Mouse (Mus musculus): ENCODE data around the gene 1700020D05Rik. TPM values are rescaled to one million over a fixed set of nuclear protein-coding genes. Genes with fewer than 3 reads are reported as not detected.
"Not testable (repeated sequence)": the region's sequence is repeated elsewhere in the genome, so short reads cannot be mapped to it uniquely, and the experiment has no call there.

Gene 1700020D05Rik
- total and polyA plus RNA-seq, 2 experiments from 2014 or later = not detected

GRCm38 (mm10) chr19:5510031-5511026 is 6.7 kb upstream of the 1700020D05Rik start, which contains the start of gene Snx32:
TSS of gene Snx32 (minus strand) at chr19:5510538.
- TF ChIP-seq CTCF (IDR thresholded peaks at IDR 0.05; ENCODE audit: low read depth) (peak; percentile 35), EP300 (IDR thresholded peaks at IDR 0.05; ENCODE audit: low read depth) (no peak)
- Histone ChIP-seq H3K27me3 (ENCODE audit: control insufficient read depth, insufficient read depth, low read length) (no peaks in the 10 kb centered on the region), H3K36me3 (replicated peaks; ENCODE audit: control insufficient read depth, insufficient read depth, low read length) (no peaks in the 10 kb centered on the region), H3K9me3 (replicated peaks; ENCODE audit: control insufficient read depth, low read length) (no peaks in the 10 kb centered on the region), H3K27ac (ENCODE audit: low read depth) (peak within 1 kb of the TSS; percentile 59), H3K4me2 (ENCODE audit: low read depth, low read length) (peak within 1 kb of the TSS; percentile 92), H3K9ac (replicated peaks; ENCODE audit: low read depth, low read length) (peak within 1 kb of the TSS; percentile 62), H3K4me1 (ENCODE audit: control insufficient read depth, insufficient read depth) (peaks cover 30% of the 10 kb centered on the region), H3K4me3 (ENCODE audit: low read depth, low read length) (peak within 1 kb of the TSS; percentile 55)
- 2% methylated on average over 47 of the region's 47 CpGs for WGBS
- DNase-seq (ENCODE audit: low spot score) (peak; percentile 100), ATAC-seq (ENCODE audit: insufficient read depth, low read depth) (peak; percentile 100)

DNA sequence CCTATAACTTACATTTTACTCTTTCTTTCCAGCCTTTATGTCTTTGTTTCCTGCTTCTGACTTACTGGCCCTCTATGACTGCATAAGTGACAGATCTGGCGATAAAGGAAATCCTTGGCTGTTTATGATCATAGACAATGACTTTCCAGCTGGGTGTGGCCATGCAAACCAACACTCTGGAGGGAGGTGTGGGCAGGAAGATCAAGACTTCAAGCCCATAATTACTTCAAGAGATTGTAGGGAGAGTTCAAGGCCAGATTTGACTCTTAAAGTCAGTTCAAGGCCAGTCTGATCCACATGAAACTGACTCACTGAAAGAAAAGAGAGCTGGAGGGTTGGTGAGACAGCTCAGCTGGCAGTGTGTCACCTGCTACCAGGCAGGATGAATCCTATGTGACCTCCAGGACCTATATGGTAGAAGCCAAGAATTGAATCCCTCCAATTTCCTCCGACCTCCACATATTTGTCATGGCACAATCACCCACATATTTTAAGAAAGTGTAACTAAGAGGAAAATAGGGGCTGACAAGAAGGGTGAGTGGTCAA is 3.2 kb downstream of the 1700020D05Rik start:
- Histone ChIP-seq H3K27me3 (ENCODE audit: control insufficient read depth, insufficient read depth, low read length) (no peaks in the 10 kb centered on the region), H3K4me1 (ENCODE audit: control insufficient read depth, insufficient read depth) (no peaks in the 10 kb centered on the region), H3K36me3 (replicated peaks; ENCODE audit: control insufficient read depth, insufficient read depth, low read length) (peaks cover 33% of the 10 kb centered on the region), H3K27ac (ENCODE audit: low read depth) (no peak overlapping the region), H3K9me3 (replicated peaks; ENCODE audit: control insufficient read depth, low read length) (no peaks in the 10 kb centered on the region), H3K4me3 (ENCODE audit: low read depth, low read length) (no peak overlapping the region), H3K4me2 (ENCODE audit: low read depth, low read length) (no peak overlapping the region), H3K9ac (replicated peaks; ENCODE audit: low read depth, low read length) (no peak overlapping the region)
- no peak for DNase-seq (ENCODE audit: low spot score)
- TF ChIP-seq CTCF (IDR thresholded peaks at IDR 0.05; ENCODE audit: low read depth) (no peak), EP300 (IDR thresholded peaks at IDR 0.05; ENCODE audit: low read depth) (no peak)
- ATAC-seq (ENCODE audit: insufficient read depth, low read depth) = no peak
- 81% methylated on average over 2 of the region's 2 CpGs for WGBS

GRCm38 (mm10) chr19:5496052-5496370 is 7.6 kb downstream of the 1700020D05Rik start:
- no peak overlapping the region for H3K27ac ChIP-seq (ENCODE audit: low read depth)
- no peaks in the 10 kb centered on the region for H3K9me3 ChIP-seq (replicated peaks; ENCODE audit: control insufficient read depth, low read length)
- H3K27me3 ChIP-seq (ENCODE audit: control insufficient read depth, insufficient read depth, low read length) = no peaks in the 10 kb centered on the region
- peaks cover 56% of the 10 kb centered on the region for H3K36me3 ChIP-seq (replicated peaks; ENCODE audit: control insufficient read depth, insufficient read depth, low read length)
- H3K4me2 ChIP-seq (ENCODE audit: low read depth, low read length) = no peak overlapping the region
- H3K4me1 ChIP-seq (ENCODE audit: control insufficient read depth, insufficient read depth) = peaks cover 5% of the 10 kb centered on the region; the same call in 1 of the 2 replicates
- no peak for ATAC-seq (ENCODE audit: insufficient read depth, low read depth)
- no peak overlapping the region for H3K4me3 ChIP-seq (ENCODE audit: low read depth, low read length)
- WGBS = 85% methylated on average over 16 of the region's 16 CpGs
- DNase-seq (ENCODE audit: low spot score) = no peak
- TF ChIP-seq EP300 (IDR thresholded peaks at IDR 0.05; ENCODE audit: low read depth) (no peak), CTCF (IDR thresholded peaks at IDR 0.05; ENCODE audit: low read depth) (no peak)
- H3K9ac ChIP-seq (replicated peaks; ENCODE audit: low read depth, low read length) = no peak overlapping the region

DNA sequence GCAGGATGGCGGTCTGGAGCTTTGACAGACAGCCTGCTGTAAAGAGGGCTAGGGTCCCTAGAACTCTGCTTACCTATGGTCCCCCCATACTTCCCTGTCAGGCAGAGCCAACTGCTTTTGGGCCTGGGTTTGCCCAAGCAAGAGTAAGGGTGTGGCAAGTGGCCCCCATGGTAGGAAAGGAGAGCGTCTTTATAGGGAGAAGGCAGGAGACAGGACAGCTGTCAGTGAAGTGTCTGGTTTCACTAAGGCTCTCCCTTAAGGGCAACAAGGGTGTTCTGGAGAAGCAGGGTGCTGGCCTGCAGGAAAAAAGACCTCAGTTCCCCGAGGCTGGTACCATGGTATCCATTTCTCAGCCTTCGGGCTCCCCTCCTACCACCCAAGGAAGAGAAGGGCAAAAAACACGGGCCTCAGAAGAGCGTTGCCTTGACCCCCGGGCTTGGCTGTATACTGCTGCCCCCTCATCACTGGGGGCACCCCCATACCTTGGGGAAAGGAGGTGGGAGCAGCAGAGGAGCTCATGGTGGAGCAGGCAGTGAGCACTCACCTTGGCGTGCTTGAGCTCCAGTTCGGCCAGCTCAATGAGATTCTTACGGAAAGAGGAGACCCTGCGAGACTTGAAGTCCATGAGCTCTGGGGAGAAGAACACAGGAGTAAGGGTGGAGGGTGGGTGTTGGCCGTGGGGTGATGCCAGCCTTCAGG is 8.1 kb downstream of the 1700020D05Rik start:
- no peak overlapping the region for H3K27ac ChIP-seq (ENCODE audit: low read depth)
- TF ChIP-seq CTCF (IDR thresholded peaks at IDR 0.05; ENCODE audit: low read depth) (no peak), EP300 (IDR thresholded peaks at IDR 0.05; ENCODE audit: low read depth) (no peak)
- no peaks in the 10 kb centered on the region for H3K27me3 ChIP-seq (ENCODE audit: control insufficient read depth, insufficient read depth, low read length)
- no peaks in the 10 kb centered on the region for H3K9me3 ChIP-seq (replicated peaks; ENCODE audit: control insufficient read depth, low read length)
- peaks cover 56% of the 10 kb centered on the region for H3K36me3 ChIP-seq (replicated peaks; ENCODE audit: control insufficient read depth, insufficient read depth, low read length)
- WGBS = 76% methylated on average over 12 of the region's 12 CpGs
- H3K4me3 ChIP-seq (ENCODE audit: low read depth, low read length) = no peak overlapping the region
- no peak overlapping the region for H3K9ac ChIP-seq (replicated peaks; ENCODE audit: low read depth, low read length)
- ATAC-seq (ENCODE audit: insufficient read depth, low read depth) (no peak), DNase-seq (ENCODE audit: low spot score) (no peak)
- peaks cover 5% of the 10 kb centered on the region; the same call in 1 of the 2 replicates for H3K4me1 ChIP-seq (ENCODE audit: control insufficient read depth, insufficient read depth)
- no peak overlapping the region for H3K4me2 ChIP-seq (ENCODE audit: low read depth, low read length)

- WGBS = 71% methylated on average over 3 of the region's 3 CpGs
- DNase-seq (ENCODE audit: low spot score) (no peak), ATAC-seq (ENCODE audit: insufficient read depth, low read depth) (no peak)
- H3K9ac ChIP-seq (replicated peaks; ENCODE audit: low read depth, low read length) = no peak overlapping the region
- H3K27ac ChIP-seq (ENCODE audit: low read depth) = no peak overlapping the region
- TF ChIP-seq CTCF (IDR thresholded peaks at IDR 0.05; ENCODE audit: low read depth) = no peak
- H3K27me3 ChIP-seq (ENCODE audit: control insufficient read depth, insufficient read depth, low read length) = no peaks in the 10 kb centered on the region
- no peak overlapping the region for H3K4me2 ChIP-seq (ENCODE audit: low read depth, low read length)
- peaks cover 56% of the 10 kb centered on the region for H3K36me3 ChIP-seq (replicated peaks; ENCODE audit: control insufficient read depth, insufficient read depth, low read length)
- peaks cover 7% of the 10 kb centered on the region; the same call in 1 of the 2 replicates for H3K4me1 ChIP-seq (ENCODE audit: control insufficient read depth, insufficient read depth)
- no peak overlapping the region for H3K4me3 ChIP-seq (ENCODE audit: low read depth, low read length)
- H3K9me3 ChIP-seq (replicated peaks; ENCODE audit: control insufficient read depth, low read length) = no peaks in the 10 kb centered on the region
Measured at GRCm38 (mm10) chr19:5494314-5494713, 9.3 kb downstream of the 1700020D05Rik start.

DNA sequence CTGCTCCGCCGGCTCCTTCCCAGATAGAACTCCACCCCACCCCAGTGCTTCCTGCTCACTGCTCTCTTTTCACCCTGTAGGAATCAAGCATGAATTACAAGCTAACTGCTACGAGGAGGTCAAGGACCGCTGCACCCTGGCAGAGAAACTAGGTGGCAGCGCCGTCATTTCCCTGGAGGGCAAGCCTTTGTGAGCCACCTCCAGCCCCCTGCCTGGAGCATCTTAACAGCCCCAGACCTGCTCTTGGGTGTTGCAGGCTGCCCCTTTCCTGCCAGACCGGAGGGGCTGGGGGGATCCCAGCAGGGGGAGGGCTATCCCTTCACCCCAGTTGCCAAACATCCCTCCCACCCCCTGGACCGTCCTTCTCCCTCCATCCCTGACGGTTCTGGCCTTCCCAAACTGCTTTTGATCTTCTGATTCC is 10.3 kb downstream of the 1700020D05Rik start:
- H3K4me2 ChIP-seq (ENCODE audit: low read depth, low read length); H3K4me3 ChIP-seq (ENCODE audit: low read depth, low read length); ATAC-seq (ENCODE audit: insufficient read depth, low read depth); H3K9ac ChIP-seq (replicated peaks; ENCODE audit: low read depth, low read length); H3K4me1 ChIP-seq (ENCODE audit: control insufficient read depth, insufficient read depth); H3K9me3 ChIP-seq (replicated peaks; ENCODE audit: control insufficient read depth, low read length); DNase-seq (ENCODE audit: low spot score); H3K27me3 ChIP-seq (ENCODE audit: control insufficient read depth, insufficient read depth, low read length); H3K27ac ChIP-seq (ENCODE audit: low read depth): not testable (repeated sequence)
- WGBS = 59% methylated on average over 9 of the region's 9 CpGs
- peaks cover 56% of the 10 kb centered on the region for H3K36me3 ChIP-seq (replicated peaks; ENCODE audit: control insufficient read depth, insufficient read depth, low read length)

Data from heart, postnatal 0 days (tissue).